Mouse (Mus musculus) heart, postnatal 0 days (tissue): ENCODE results near the gene Cdc42se1. TPM values are rescaled to one million over a fixed set of nuclear protein-coding genes. Genes with fewer than 3 reads are reported as not detected.

Experiments used
- ATAC-seq: fragments of 200-750 bp; cut with Nextera tagmentation; 2 replicates; pipeline ENCODE4 v1.8.0; 2017; ENCODE audit warnings: low read depth, moderate number of reproducible peaks, moderate library complexity; ENCODE audit not compliant: insufficient read depth
- DNase-seq: peaks from one replicate; pipeline ENCODE4 v3.0.0-alpha.2; 2016; ENCODE audit warnings: low spot score
- H3K27ac ChIP-seq: fragments of 300-500 bp; sonication (generic); 2 replicates; pipeline ENCODE4 v1.5.1; 2014; ENCODE audit warnings: low read depth, mild to moderate bottlenecking
- H3K27me3 ChIP-seq: fragments of 300-500 bp; sonication (generic); 2 replicates; pipeline ENCODE4 v1.6.1; 2014; ENCODE audit warnings: low read length, mixed read lengths; ENCODE audit not compliant: control insufficient read depth, insufficient read depth
- H3K36me3 ChIP-seq: fragments of 300-500 bp; sonication (generic); replicated peaks from 2 replicates; pipeline ENCODE4 v1.6.1; 2014; ENCODE audit warnings: low read length, mixed read lengths; ENCODE audit not compliant: control insufficient read depth, insufficient read depth
- H3K4me1 ChIP-seq: fragments of 300-500 bp; sonication (generic); 2 replicates; pipeline ENCODE4 v1.6.1; 2014; ENCODE audit warnings: antibody characterized with exemption; ENCODE audit not compliant: control insufficient read depth, insufficient read depth
- H3K4me2 ChIP-seq: fragments of 300-500 bp; sonication (generic); 2 replicates; pipeline ENCODE4 v1.6.1; 2014; ENCODE audit warnings: low read depth, mild to moderate bottlenecking, low read length, moderate library complexity
- H3K4me3 ChIP-seq: fragments of 300-500 bp; sonication (generic); 2 replicates; pipeline ENCODE4 v1.5.1; 2014; ENCODE audit warnings: low read depth, low read length
- H3K9ac ChIP-seq: fragments of 300-500 bp; sonication (generic); replicated peaks from 2 replicates; pipeline ENCODE4 v1.6.1; 2014; ENCODE audit warnings: low read depth, low read length, mixed read lengths
- H3K9me3 ChIP-seq: fragments of 300-500 bp; sonication (generic); replicated peaks from 2 replicates; pipeline ENCODE4 v1.6.1; 2016; ENCODE audit warnings: low read length; ENCODE audit not compliant: control insufficient read depth
- CTCF ChIP-seq: IDR thresholded peaks from 2 replicates; pipeline ENCODE4 v1.5.1; 2016; ENCODE audit warnings: antibody characterized with exemption, control low read depth, low read depth
- EP300 ChIP-seq: IDR thresholded peaks from 2 replicates; pipeline ENCODE4 v1.6.1; 2016; ENCODE audit warnings: antibody characterized with exemption, low read depth
- WGBS: fragments of 180-500 bp; shearing (Covaris S2); extraction: QIAGEN DNeasy Blood & Tissue Kit; methylation state at CpG from one replicate; pipeline ENCODE4 v1.1.7; 2014; 5-methylcytosine and 5-hydroxymethylcytosine counted together
- polyA plus RNA-seq: library from polyadenylated mRNA; unstranded; fragments of >200 nt; fragmentation: Nextera tagmentation; extraction: Ambion mirVana; gene quantifications from 2 replicates; pipeline ENCODE4 v1.2.1, GENCODE M21; 2015
- total RNA-seq: library from RNA; depleted of rRNA; stranded (reverse); fragments of >200 nt; gene quantifications from 2 replicates; pipeline ENCODE4 v1.2.3, GENCODE M21; 2014; ENCODE audit warnings: low replicate concordance

Cdc42se1 gene
- total and polyA plus RNA-seq, 2 experiments from 2014 or later, result 33.6 to 78.2 TPM

GRCm38 (mm10) chr3:95216655-95217254 lies 11.8 kb upstream of the Cdc42se1 start:
- H3K4me3 ChIP-seq, result peak overlapping the region; percentile 84
- H3K4me2 ChIP-seq, result peak overlapping the region; percentile 63
- DNase-seq (no peak), ATAC-seq (peak; percentile 45)
- H3K9ac ChIP-seq, result peak overlapping the region; percentile 87
- H3K27ac ChIP-seq, result peak overlapping the region; percentile 98
- peaks cover 34% of the 10 kb centered on the region for H3K36me3 ChIP-seq
- H3K27me3 ChIP-seq, result no peaks in the 10 kb centered on the region
- WGBS, result 15% methylated on average over 4 of the region's 4 CpGs
- TF ChIP-seq EP300 (no peak), CTCF (no peak)
- H3K4me1 ChIP-seq, result peaks cover 11% of the 10 kb centered on the region; the same call in 1 of the 2 replicates
- H3K9me3 ChIP-seq, result no peaks in the 10 kb centered on the region

DNA sequence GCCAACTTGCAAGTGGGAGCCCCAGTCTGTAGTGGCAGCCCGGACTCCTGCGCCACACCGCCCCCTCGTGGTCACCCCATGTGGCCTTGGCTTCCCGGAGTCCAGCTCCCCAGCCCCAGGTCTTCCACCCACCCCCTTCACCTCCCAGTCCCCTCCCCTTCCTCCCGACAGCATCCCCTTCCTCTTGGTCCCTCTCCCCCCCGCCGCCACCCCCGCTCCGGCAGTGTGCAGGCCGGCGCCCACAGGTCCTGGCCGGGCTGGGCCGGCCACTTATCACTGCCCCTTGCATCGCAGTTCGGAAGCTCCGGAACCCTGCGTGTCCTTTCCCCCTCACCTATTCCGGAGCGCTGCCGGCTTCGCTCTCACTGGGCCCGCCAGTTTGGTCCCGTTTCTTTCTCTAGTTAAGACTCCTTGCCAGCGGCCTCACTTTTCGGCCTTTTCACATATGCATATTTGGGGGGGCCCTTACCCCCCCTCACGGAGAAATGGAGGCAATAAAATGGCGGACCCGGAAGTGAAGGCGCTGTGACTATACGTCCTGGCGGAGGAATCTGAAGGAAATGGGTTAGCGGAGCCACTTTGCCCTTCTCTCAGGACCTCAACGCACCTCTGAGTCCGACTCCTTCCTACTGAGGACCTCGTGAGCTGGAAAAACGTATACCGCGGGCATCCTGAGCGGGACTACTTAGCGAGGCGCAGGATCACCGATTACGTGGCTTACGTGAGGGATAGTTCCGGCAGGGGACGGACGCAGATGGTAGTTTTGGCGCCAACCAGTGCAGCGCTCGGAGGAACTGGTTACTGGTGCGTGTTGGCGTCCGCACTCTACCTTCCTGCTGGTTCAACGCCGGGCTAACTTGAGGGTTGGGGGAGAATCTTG lies 11.0 kb upstream of the Cdc42se1 start, which contains the start of gene Gabpb2:
Gene Gabpb2, minus strand, starts transcription at position 662 of the 880 bp plus-strand sequence.
- DNase-seq (peak; percentile 94), ATAC-seq (peak; percentile 91)
- TF ChIP-seq CTCF, result peak; percentile 83
- peak; percentile 44; the same call in 1 of the 2 replicates for TF ChIP-seq EP300
- Histone ChIP-seq H3K27ac (peak within 1 kb of the TSS; percentile 98), H3K4me1 (peaks cover 11% of the 10 kb centered on the region; the same call in 1 of the 2 replicates), H3K9ac (peak within 1 kb of the TSS; percentile 87), H3K36me3 (peaks cover 34% of the 10 kb centered on the region), H3K27me3 (no peaks in the 10 kb centered on the region), H3K9me3 (no peaks in the 10 kb centered on the region), H3K4me2 (peak within 1 kb of the TSS; percentile 63), H3K4me3 (peak within 1 kb of the TSS; percentile 84)
- WGBS, result under 1% methylated on average over 55 of the region's 56 CpGs

- H3K4me2 ChIP-seq, result peak overlapping the region; percentile 63
- 82% methylated on average over 6 of the region's 6 CpGs for whole genome bisulfite sequencing
- DNase-seq, result no peak
Observed at GRCm38 (mm10) chr3:95218466-95219137, 9.9 kb upstream of the Cdc42se1 start.

DNA sequence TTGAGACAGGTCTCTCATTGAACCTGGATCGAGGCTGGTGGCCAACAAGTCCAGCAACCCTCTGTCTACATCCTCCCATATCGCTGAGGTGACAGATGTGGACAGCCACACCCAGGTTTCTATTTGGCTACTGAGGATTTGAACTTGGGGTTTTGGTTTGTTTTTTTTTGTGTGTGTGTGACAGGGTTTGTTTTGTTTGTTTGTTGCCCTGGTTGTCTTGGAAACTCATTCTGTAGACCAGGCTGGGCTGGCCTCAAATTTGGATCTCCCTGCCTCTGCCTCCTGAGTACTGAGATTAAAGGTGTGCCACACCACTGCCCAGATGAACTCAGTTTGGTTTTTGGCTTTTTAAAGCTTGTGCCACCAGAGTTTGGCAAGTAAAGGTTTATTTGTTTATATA lies 5.5 kb upstream of the Cdc42se1 start:
- WGBS, result 93% methylated on average over 2 of the region's 2 CpGs
- peak overlapping the region; percentile 47; the same call in 1 of the 2 replicates for H3K27ac ChIP-seq
- DNase-seq (no peak), ATAC-seq (no peak)
- H3K4me1 ChIP-seq, result peaks cover 14% of the 10 kb centered on the region; the same call in 1 of the 2 replicates
- H3K36me3 ChIP-seq, result 0 out of 2 replicates have a peak, but pooled peaks cover 8% of the 10 kb centered on the region
- H3K27me3 ChIP-seq, result no peaks in the 10 kb centered on the region
- no peak overlapping the region for H3K9ac ChIP-seq
- TF ChIP-seq EP300 (no peak), CTCF (no peak)
- no peaks in the 10 kb centered on the region for H3K9me3 ChIP-seq
- no peak overlapping the region for H3K4me2 ChIP-seq
- H3K4me3 ChIP-seq, result no peak overlapping the region

More at GRCm38 (mm10) chr3:95218466-95219137, 9.9 kb upstream of the Cdc42se1 start:
- no peak for ATAC-seq
- peaks cover 30% of the 10 kb centered on the region for H3K36me3 ChIP-seq
- H3K9me3 ChIP-seq, result no peaks in the 10 kb centered on the region
- no peaks in the 10 kb centered on the region for H3K27me3 ChIP-seq
- peaks cover 11% of the 10 kb centered on the region; the same call in 1 of the 2 replicates for H3K4me1 ChIP-seq
- no peak for TF ChIP-seq CTCF
- TF ChIP-seq EP300, result no peak
- peak overlapping the region; percentile 84; the same call in 1 of the 2 replicates for H3K4me3 ChIP-seq
- no peak overlapping the region for H3K9ac ChIP-seq
- H3K27ac ChIP-seq, result peak overlapping the region; percentile 98; the same call in 1 of the 2 replicates

DNA sequence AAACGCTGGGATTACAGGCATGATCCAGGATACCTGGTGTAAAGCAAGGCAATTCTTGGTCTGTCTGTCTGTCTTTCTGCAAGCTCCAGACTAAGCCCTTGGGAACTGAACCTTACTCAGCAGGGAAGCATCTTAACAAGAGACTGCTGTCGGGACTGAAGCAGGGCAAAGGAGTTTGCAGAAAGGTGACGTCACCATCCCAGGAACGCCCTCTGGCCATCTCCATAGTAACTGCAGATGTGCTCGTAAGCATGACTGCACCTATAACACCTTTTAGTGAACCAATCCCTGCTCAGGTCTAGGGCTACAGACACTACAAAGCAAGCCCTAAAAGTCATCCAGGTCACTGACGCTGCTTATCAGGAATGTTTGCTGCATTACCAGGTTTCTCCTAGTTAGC lies 4.2 kb upstream of the Cdc42se1 start:
- Histone ChIP-seq H3K27me3 (no peaks in the 10 kb centered on the region), H3K9me3 (no peaks in the 10 kb centered on the region), H3K9ac (no peak overlapping the region), H3K36me3 (0 out of 2 replicates have a peak, but pooled peaks cover 5% of the 10 kb centered on the region), H3K4me2 (no peak overlapping the region), H3K4me1 (peaks cover 11% of the 10 kb centered on the region), H3K27ac (no peak overlapping the region), H3K4me3 (no peak overlapping the region)
- no peak for TF ChIP-seq EP300
- TF ChIP-seq CTCF, result no peak
- WGBS, result 28% methylated on average over 6 of the region's 6 CpGs
- DNase-seq (no peak), ATAC-seq (no peak)
